Mouse (Mus musculus) kidney, postnatal 36 days (tissue): ENCODE data around the gene Kcng4.

Experiments used
- DNase-seq, 2 experiments: peaks; one replicate each; pipeline ENCODE4 v3.0.0; 2021 to 2022; ENCODE audit warnings: mixed read lengths in 2 of 2

Kcng4 gene

GRCm38 (mm10) chr8:119639798-119640197, 4.3 kb upstream of the Kcng4 start:
- DNase-seq: peak in 1 of 2 experiments; percentile 45

- no peak for DNase-seq
Observed at GRCm38 (mm10) chr8:119638261-119638660, 2.8 kb upstream of the Kcng4 start.

- DNase-seq: no peak
Observed at GRCm38 (mm10) chr8:119637381-119637780, 1.9 kb upstream of the Kcng4 start.

GRCm38 (mm10) chr8:119636766-119637165, 1.3 kb upstream of the Kcng4 start:
- DNase-seq: no peak

GRCm38 (mm10) chr8:119635958-119636357, 478 bp upstream of the Kcng4 start:
- DNase-seq: no peak

- peak in 1 of 2 experiments; percentile 36 for DNase-seq
Observed at GRCm38 (mm10) chr8:119634616-119635336, 704 bp downstream of the Kcng4 start.

GRCm38 (mm10) chr8:119632909-119633308, 2.6 kb downstream of the Kcng4 start:
- DNase-seq: no peak

GRCm38 (mm10) chr8:119632246-119632645, 3.2 kb downstream of the Kcng4 start:
- no peak for DNase-seq

GRCm38 (mm10) chr8:119630841-119631240, 4.6 kb downstream of the Kcng4 start:
- DNase-seq: no peak

- DNase-seq: no peak
Observed at GRCm38 (mm10) chr8:119627613-119628359, 7.7 kb downstream of the Kcng4 start.

GRCm38 (mm10) chr8:119627199-119627598, 8.3 kb downstream of the Kcng4 start:
- no peak for DNase-seq

GRCm38 (mm10) chr8:119625788-119626187, 9.7 kb downstream of the Kcng4 start:
- no peak for DNase-seq

GRCm38 (mm10) chr8:119624916-119625315, 10.6 kb downstream of the Kcng4 start:
- no peak for DNase-seq

GRCm38 (mm10) chr8:119623744-119624143, 11.7 kb downstream of the Kcng4 start:
- DNase-seq: no peak

- DNase-seq: no peak
Observed at GRCm38 (mm10) chr8:119623061-119623460, 12.4 kb downstream of the Kcng4 start.

- no peak for DNase-seq
Observed at GRCm38 (mm10) chr8:119622555-119622954, 12.9 kb downstream of the Kcng4 start.

GRCm38 (mm10) chr8:119620848-119621465, 14.5 kb downstream of the Kcng4 start:
- DNase-seq: no peak

- no peak for DNase-seq
Observed at GRCm38 (mm10) chr8:119620116-119620840, 15.2 kb downstream of the Kcng4 start.

- DNase-seq: no peak
Observed at GRCm38 (mm10) chr8:119618887-119619286, 16.6 kb downstream of the Kcng4 start.

GRCm38 (mm10) chr8:119617586-119617985, 17.9 kb downstream of the Kcng4 start:
- peak in 1 of 2 experiments; percentile 16 for DNase-seq

GRCm38 (mm10) chr8:119616811-119617210, 18.7 kb downstream of the Kcng4 start:
- DNase-seq: no peak

GRCm38 (mm10) chr8:119616358-119616757, 19.1 kb downstream of the Kcng4 start:
- DNase-seq: no peak

GRCm38 (mm10) chr8:119615096-119615495, 20.4 kb downstream of the Kcng4 start:
- no peak for DNase-seq
